Mouse (Mus musculus) MEL (cell line): ENCODE data around the gene Gpc1.

ENCODE experiments used
- CTCF ChIP-seq, 3 experiments: IDR thresholded peaks in 2 of 3; conservative IDR thresholded peaks in 1 of 3; 2 replicates each; pipeline ENCODE4 v1.5.1; 2011 to 2012; ENCODE audit warnings: low read length in 3 of 3, low read depth in 2 of 3, mild to moderate bottlenecking in 2 of 3, improper control_type of control experiment in 1 of 3, inconsistent platforms in 1 of 3, mixed read lengths in 1 of 3, moderate library complexity in 1 of 3; ENCODE audit not compliant: control insufficient read depth in 1 of 3, insufficient read depth in 1 of 3, poor library complexity in 1 of 3, severe bottlenecking in 1 of 3
- EP300 ChIP-seq, 2 experiments: IDR thresholded peaks; 2 replicates each; pipeline ENCODE4 v1.6.1; 2011; ENCODE audit warnings: improper control_type of control experiment in 2 of 2, low read length in 2 of 2, low read depth in 1 of 2, mild to moderate bottlenecking in 1 of 2
- GATA1 ChIP-seq: IDR thresholded peaks from 2 replicates; pipeline ENCODE4 v1.6.1; 2011; ENCODE audit warnings: low read depth, low read length, improper control_type of control experiment
- KAT2A ChIP-seq: conservative IDR thresholded peaks from 2 replicates; pipeline ENCODE4 v1.6.1; 2012; ENCODE audit warnings: low read depth, low read length, improper control_type of control experiment, inconsistent platforms
- MYB ChIP-seq: IDR thresholded peaks from 2 replicates; pipeline ENCODE4 v1.6.1; 2011; ENCODE audit warnings: mild to moderate bottlenecking, low read depth, low read length, improper control_type of control experiment
- POLR2A ChIP-seq, 2 experiments: IDR thresholded peaks; 2 replicates each; pipeline ENCODE4 v1.6.1; 2011 to 2012; ENCODE audit warnings: low read length in 2 of 2, mild to moderate bottlenecking in 2 of 2, control low read depth in 1 of 2, improper control_type of control experiment in 1 of 2, low read depth in 1 of 2, moderate library complexity in 1 of 2; ENCODE audit not compliant: control insufficient read depth in 1 of 2, insufficient read depth in 1 of 2, poor library complexity in 1 of 2
- POLR2AphosphoS5 ChIP-seq: IDR thresholded peaks from 2 replicates; pipeline ENCODE4 v1.6.1; 2012; ENCODE audit warnings: low read depth, borderline replicate concordance, mild to moderate bottlenecking, inconsistent platforms, low read length, moderate library complexity, mixed read lengths
- USF1 ChIP-seq: IDR thresholded peaks from 2 replicates; pipeline ENCODE4 v1.6.1; 2014; ENCODE audit warnings: low read depth, mild to moderate bottlenecking, inconsistent platforms, low read length, improper control_type of control experiment, moderate library complexity
- ZC3H11A ChIP-seq: IDR thresholded peaks from 2 replicates; pipeline ENCODE4 v1.6.1; 2012; ENCODE audit warnings: low read depth, mild to moderate bottlenecking, inconsistent platforms, low read length, improper control_type of control experiment
- ZMIZ1 ChIP-seq: IDR thresholded peaks from 2 replicates; pipeline ENCODE4 v1.6.1; 2012; ENCODE audit warnings: low read depth, mild to moderate bottlenecking, inconsistent platforms, low read length, improper control_type of control experiment, moderate library complexity
- ZNF384 ChIP-seq: IDR thresholded peaks from 2 replicates; pipeline ENCODE4 v1.6.1; 2012; ENCODE audit warnings: low read depth, mild to moderate bottlenecking, inconsistent platforms, low read length, improper control_type of control experiment

DNA sequence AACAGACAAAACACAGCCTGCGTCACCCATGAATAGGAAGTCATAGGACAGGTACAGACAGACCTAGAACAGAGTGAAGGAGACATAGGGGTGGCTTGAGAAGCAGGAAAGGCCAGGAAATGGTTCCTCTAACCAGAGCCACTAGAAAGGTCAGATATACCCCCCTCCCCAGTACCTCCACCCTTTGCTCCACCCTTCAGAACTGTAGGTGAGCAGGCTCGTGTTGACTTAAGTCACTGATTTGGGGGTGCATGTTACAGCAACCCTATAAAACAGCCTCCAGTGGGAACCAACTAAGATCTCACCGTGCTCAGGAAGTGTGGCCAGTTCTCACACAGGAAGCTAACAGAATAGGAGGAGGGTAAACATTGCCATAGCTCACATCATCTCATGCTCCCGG, 28.1 kb upstream of the Gpc1 start:
- TF ChIP-seq EP300 (IDR thresholded peaks at IDR 0.05; ENCODE audit: low read depth in 1 of 2, low read length in 2 of 2) (no peak), USF1 (no peak), POLR2A (IDR thresholded peaks at IDR 0.05; ENCODE audit: control insufficient read depth in 1 of 2, insufficient read depth in 1 of 2, low read depth in 1 of 2, low read length in 2 of 2, poor library complexity in 1 of 2) (no peak), KAT2A (no peak), CTCF (IDR thresholded peaks at IDR 0.05 in 2 of 3, conservative IDR thresholded peaks at IDR 0.05 in 1 of 3; ENCODE audit: control insufficient read depth in 1 of 3, insufficient read depth in 1 of 3, low read depth in 2 of 3, low read length in 3 of 3, poor library complexity in 1 of 3, severe bottlenecking in 1 of 3) (no peak), POLR2AphosphoS5 (no peak), ZNF384 (no peak), ZMIZ1 (no peak), ZC3H11A (no peak), GATA1 (no peak), MYB (no peak)
